Mouse (Mus musculus) stomach, embryonic 16.5 days (tissue): ENCODE measurements around the gene Efemp2. TPM values are rescaled to one million over a fixed set of nuclear protein-coding genes. Genes with fewer than 3 reads are reported as not detected.
A peak's percentile ranks its signal among the peaks of the same experiment; 100 is the strongest.
"Not testable (repeated sequence)": the region's sequence is repeated elsewhere in the genome, so short reads cannot be mapped to it uniquely, and the experiment has no call there.

Experiments
- ATAC-seq: fragments of 200-750 bp; cut with Nextera tagmentation; 2 replicates; pipeline ENCODE4 v1.8.0; 2017; ENCODE audit warnings: moderate number of reproducible peaks, moderate TSS enrichment; ENCODE audit not compliant: insufficient read depth, low FRiP score
- H3K27ac ChIP-seq: fragments of 300-500 bp; sonication (generic); 2 replicates; pipeline ENCODE4 v1.5.1; 2014; ENCODE audit warnings: low read length
- H3K27me3 ChIP-seq: fragments of 300-500 bp; sonication (generic); 2 replicates; pipeline ENCODE4 v1.6.1; 2014; ENCODE audit warnings: low read length, control low read depth, mixed read lengths; ENCODE audit not compliant: control insufficient read depth, insufficient read depth
- H3K36me3 ChIP-seq: fragments of 300-500 bp; sonication (generic); 2 replicates; pipeline ENCODE4 v1.6.1; 2014; ENCODE audit warnings: low read length; ENCODE audit not compliant: control insufficient read depth, insufficient read depth
- H3K4me1 ChIP-seq: fragments of 300-500 bp; sonication (generic); 2 replicates; pipeline ENCODE4 v1.6.1; 2014; ENCODE audit warnings: low read length, control low read depth, mixed read lengths; ENCODE audit not compliant: control insufficient read depth, insufficient read depth
- H3K4me2 ChIP-seq: fragments of 300-500 bp; sonication (generic); 2 replicates; pipeline ENCODE4 v1.6.1; 2014; ENCODE audit warnings: low read depth, low read length, mixed read lengths
- H3K4me3 ChIP-seq: fragments of 300-500 bp; sonication (generic); replicated peaks from 2 replicates; pipeline ENCODE4 v1.5.1; 2014; ENCODE audit warnings: mild to moderate bottlenecking, low read length
- H3K9ac ChIP-seq: fragments of 300-500 bp; sonication (generic); 2 replicates; pipeline ENCODE4 v1.6.1; 2014; ENCODE audit warnings: low read length
- H3K9me3 ChIP-seq: fragments of 300-500 bp; sonication (generic); replicated peaks from 2 replicates; pipeline ENCODE4 v1.6.1; 2016; ENCODE audit warnings: low read length, control low read depth; ENCODE audit not compliant: control insufficient read depth
- WGBS: fragments of 180-500 bp; shearing (Covaris S2); extraction: QIAGEN DNeasy Blood & Tissue Kit; methylation state at CpG from one replicate; pipeline ENCODE4 v1.1.7; 2014; 5-methylcytosine and 5-hydroxymethylcytosine counted together
- polyA plus RNA-seq: library from polyadenylated mRNA; unstranded; fragments of >200 nt; fragmentation: Nextera tagmentation; extraction: Ambion mirVana; gene quantifications from 2 replicates; pipeline ENCODE4 v1.2.1, GENCODE M21; 2015

Efemp2 gene
- polyA plus RNA-seq, 1 experiment from 2014 or later = 156 TPM

- H3K4me3 ChIP-seq = peak overlapping the region; percentile 96; the same call in 1 of the 2 replicates
- not testable (repeated sequence) for ATAC-seq, H3K9me3 ChIP-seq, H3K36me3 ChIP-seq, H3K9ac ChIP-seq, H3K27me3 ChIP-seq
- peaks cover 28% of the 10 kb centered on the region for H3K4me1 ChIP-seq
- WGBS = 43% methylated on average over 10 of the region's 10 CpGs
- H3K4me2 ChIP-seq = peak overlapping the region; percentile 93
- H3K27ac ChIP-seq = peak overlapping the region; percentile 100
These were observed 16.0 kb downstream of the Efemp2 start for GRCm38 (mm10) chr19:5489721-5490120.

- H3K4me2 ChIP-seq = peak within 1 kb of the TSS; percentile 93
- H3K36me3 ChIP-seq = peaks cover 6% of the 10 kb centered on the region; the same call in 1 of the 2 replicates
- under 1% methylated on average over 60 of the region's 62 CpGs for WGBS
- H3K9ac ChIP-seq = peak within 1 kb of the TSS; percentile 97
- H3K27me3 ChIP-seq = no peaks in the 10 kb centered on the region
- peaks cover 28% of the 10 kb centered on the region for H3K4me1 ChIP-seq
- peak within 1 kb of the TSS; percentile 96 for H3K4me3 ChIP-seq
- peak; percentile 74 for ATAC-seq
- no peaks in the 10 kb centered on the region for H3K9me3 ChIP-seq
- peak within 1 kb of the TSS; percentile 100 for H3K27ac ChIP-seq
These were observed 16.7 kb downstream of the Efemp2 start, which contains the start of gene Cfl1 for GRCm38 (mm10) chr19:5490313-5490897. Cfl1 (plus strand) TSS chr19:5490455.

GRCm38 (mm10) chr19:5490898-5491708 lies 17.3 kb downstream of the Efemp2 start:
- H3K4me3 ChIP-seq = peak overlapping the region; percentile 96
- no peaks in the 10 kb centered on the region for H3K9me3 ChIP-seq
- ATAC-seq = peak; percentile 4; the same call in 1 of the 2 replicates
- H3K9ac ChIP-seq = peak overlapping the region; percentile 97
- under 1% methylated on average over 59 of the region's 59 CpGs for WGBS
- H3K36me3 ChIP-seq = peaks cover 6% of the 10 kb centered on the region; the same call in 1 of the 2 replicates
- H3K4me2 ChIP-seq = peak overlapping the region; percentile 86
- peaks cover 28% of the 10 kb centered on the region for H3K4me1 ChIP-seq
- peak overlapping the region; percentile 100 for H3K27ac ChIP-seq
- H3K27me3 ChIP-seq = no peaks in the 10 kb centered on the region

- H3K9ac ChIP-seq = no peak overlapping the region
These were observed 18.9 kb downstream of the Efemp2 start for GRCm38 (mm10) chr19:5492641-5493040.

GRCm38 (mm10) chr19:5493301-5493721 lies 19.6 kb downstream of the Efemp2 start:
- not testable (repeated sequence) for H3K4me2 ChIP-seq, H3K9me3 ChIP-seq, H3K27ac ChIP-seq, H3K9ac ChIP-seq, ATAC-seq, H3K27me3 ChIP-seq, H3K4me3 ChIP-seq
- peaks cover 15% of the 10 kb centered on the region; the same call in 1 of the 2 replicates for H3K36me3 ChIP-seq
- 74% methylated on average over 9 of the region's 9 CpGs for WGBS
- peaks cover 22% of the 10 kb centered on the region for H3K4me1 ChIP-seq

More at GRCm38 (mm10) chr19:5492641-5493040, 18.9 kb downstream of the Efemp2 start:
- Histone ChIP-seq H3K27me3 (no peaks in the 10 kb centered on the region), H3K4me2 (no peak overlapping the region), H3K27ac (no peak overlapping the region), H3K4me3 (no peak overlapping the region), H3K36me3 (peaks cover 14% of the 10 kb centered on the region; the same call in 1 of the 2 replicates), H3K4me1 (peaks cover 22% of the 10 kb centered on the region), H3K9me3 (no peaks in the 10 kb centered on the region)
- ATAC-seq = no peak
- WGBS = 80% methylated on average over 4 of the region's 4 CpGs

- H3K4me3 ChIP-seq = no peak overlapping the region
- no peak for ATAC-seq
- no peaks in the 10 kb centered on the region for H3K27me3 ChIP-seq
- H3K4me1 ChIP-seq = peaks cover 14% of the 10 kb centered on the region
- no peaks in the 10 kb centered on the region for H3K9me3 ChIP-seq
- H3K36me3 ChIP-seq = peaks cover 15% of the 10 kb centered on the region; the same call in 1 of the 2 replicates
- H3K27ac ChIP-seq = no peak overlapping the region
- H3K9ac ChIP-seq = no peak overlapping the region
- WGBS = 78% methylated on average over 3 of the region's 3 CpGs
- no peak overlapping the region for H3K4me2 ChIP-seq
These were observed 20.6 kb downstream of the Efemp2 start for GRCm38 (mm10) chr19:5494314-5494713.

GRCm38 (mm10) chr19:5495353-5496051 lies 21.7 kb downstream of the Efemp2 start:
- peaks cover 15% of the 10 kb centered on the region; the same call in 1 of the 2 replicates for H3K36me3 ChIP-seq
- peaks cover 10% of the 10 kb centered on the region for H3K4me1 ChIP-seq
- H3K4me2 ChIP-seq = no peak overlapping the region
- no peak overlapping the region for H3K27ac ChIP-seq
- H3K9ac ChIP-seq = no peak overlapping the region
- WGBS = 82% methylated on average over 12 of the region's 12 CpGs
- ATAC-seq = no peak
- H3K9me3 ChIP-seq = no peaks in the 10 kb centered on the region
- H3K27me3 ChIP-seq = no peaks in the 10 kb centered on the region
- no peak overlapping the region for H3K4me3 ChIP-seq

GRCm38 (mm10) chr19:5496052-5496370 lies 22.3 kb downstream of the Efemp2 start:
- Histone ChIP-seq H3K4me2 (no peak overlapping the region), H3K36me3 (peaks cover 15% of the 10 kb centered on the region; the same call in 1 of the 2 replicates), H3K9ac (no peak overlapping the region), H3K4me3 (no peak overlapping the region), H3K9me3 (no peaks in the 10 kb centered on the region), H3K27ac (no peak overlapping the region), H3K4me1 (peaks cover 10% of the 10 kb centered on the region), H3K27me3 (no peaks in the 10 kb centered on the region)
- WGBS = 83% methylated on average over 16 of the region's 16 CpGs
- ATAC-seq = no peak
